Mouse (Mus musculus) B cell, adult 2 months (primary cell): Measurements from ENCODE around the gene Tbc1d15.

ENCODE experiments used
- DNase-seq, 2 experiments: peaks; one replicate each; pipeline ENCODE4 v3.0.0; 2022

Tbc1d15 gene

GRCm38 (mm10) chr10:115251088-115251934 is at the start of gene Tbc1d15:
TSS of gene Tbc1d15 (minus strand) at chr10:115251467.
- DNase-seq: peak; percentile 98

DNA sequence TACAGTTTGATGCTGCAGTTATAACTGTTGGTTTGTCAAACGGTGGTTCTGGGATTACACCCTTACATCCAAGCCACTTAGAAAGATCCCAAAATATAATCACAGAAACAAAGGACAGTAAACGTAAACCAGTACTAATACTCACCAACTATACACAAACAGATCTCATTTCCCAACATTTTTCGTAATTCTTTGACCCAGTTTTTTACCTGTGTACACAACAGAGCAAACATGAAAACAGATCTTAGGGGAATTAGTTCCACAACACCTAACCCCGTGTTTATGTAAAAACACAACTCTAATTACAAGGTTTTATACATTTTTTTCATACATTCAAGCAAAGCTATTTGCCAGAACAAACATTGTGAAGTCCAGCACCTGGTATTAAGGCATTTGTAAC is 47.4 kb upstream of the Tbc1d15 start:
- DNase-seq: no peak

- no peak for DNase-seq
Observed at GRCm38 (mm10) chr10:115297582-115297981, 46.3 kb upstream of the Tbc1d15 start.

- DNase-seq: no peak
Observed at GRCm38 (mm10) chr10:115296401-115296935, 45.2 kb upstream of the Tbc1d15 start.

DNA sequence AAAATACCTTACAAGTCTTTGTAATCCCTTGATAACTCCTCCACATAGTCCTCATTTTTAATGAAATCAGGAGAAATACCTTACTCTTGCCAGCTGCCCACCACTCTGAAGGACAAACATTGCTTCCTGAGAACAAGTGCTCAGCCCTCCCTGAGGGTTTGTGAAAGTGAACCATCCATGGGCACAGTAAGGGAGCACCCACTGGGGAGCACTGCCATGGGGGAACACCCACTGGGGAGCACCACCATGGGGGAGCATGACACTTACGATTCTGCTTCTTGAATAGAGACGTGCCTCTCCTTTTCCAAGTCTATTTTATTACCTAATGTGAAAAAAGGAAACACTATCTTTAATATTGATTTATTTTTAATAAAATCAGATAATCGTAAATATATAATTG is 43.9 kb upstream of the Tbc1d15 start:
- no peak for DNase-seq

DNA sequence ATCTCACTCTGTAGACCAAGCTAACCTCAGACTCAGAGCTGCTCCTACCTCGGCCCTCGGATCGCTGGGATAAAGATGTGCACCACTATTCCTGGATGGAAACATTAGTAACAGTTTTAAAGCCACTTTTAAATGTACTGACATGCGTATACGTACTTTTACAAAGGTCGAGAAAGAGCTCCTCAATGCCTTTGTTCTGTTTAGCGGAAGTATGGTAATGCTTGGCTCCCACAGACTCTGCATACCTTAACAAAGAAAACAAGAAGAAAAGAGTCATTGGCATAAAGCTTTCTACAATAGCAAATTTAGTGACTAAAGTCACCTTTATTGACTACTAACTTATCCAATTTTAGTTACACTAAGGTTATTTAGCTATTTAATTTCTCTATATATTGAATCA is 43.4 kb upstream of the Tbc1d15 start:
- no peak for DNase-seq

DNA sequence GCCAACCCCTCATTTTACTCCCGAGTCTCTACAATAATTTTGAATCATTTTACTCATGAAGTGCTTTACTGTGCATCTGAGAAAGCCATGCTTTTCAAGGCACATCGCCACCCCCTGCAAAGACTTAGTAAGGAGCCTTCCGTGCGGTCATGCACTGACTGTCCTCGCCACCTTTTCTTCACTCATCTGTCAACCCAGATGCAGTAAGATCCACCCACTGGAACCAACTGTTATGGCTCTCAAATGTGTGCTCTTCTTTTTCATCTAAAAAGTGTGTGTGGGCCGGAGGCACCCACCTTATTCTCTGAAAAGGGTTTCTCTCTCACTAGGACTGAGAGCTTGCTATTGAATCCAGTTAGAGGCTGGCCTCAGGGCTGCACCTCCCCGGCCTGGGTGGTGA is 42.7 kb upstream of the Tbc1d15 start:
- DNase-seq: no peak

GRCm38 (mm10) chr10:115290671-115291070 is 39.4 kb upstream of the Tbc1d15 start:
- DNase-seq: no peak

GRCm38 (mm10) chr10:115288856-115289255 is 37.6 kb upstream of the Tbc1d15 start:
- DNase-seq: no peak

DNA sequence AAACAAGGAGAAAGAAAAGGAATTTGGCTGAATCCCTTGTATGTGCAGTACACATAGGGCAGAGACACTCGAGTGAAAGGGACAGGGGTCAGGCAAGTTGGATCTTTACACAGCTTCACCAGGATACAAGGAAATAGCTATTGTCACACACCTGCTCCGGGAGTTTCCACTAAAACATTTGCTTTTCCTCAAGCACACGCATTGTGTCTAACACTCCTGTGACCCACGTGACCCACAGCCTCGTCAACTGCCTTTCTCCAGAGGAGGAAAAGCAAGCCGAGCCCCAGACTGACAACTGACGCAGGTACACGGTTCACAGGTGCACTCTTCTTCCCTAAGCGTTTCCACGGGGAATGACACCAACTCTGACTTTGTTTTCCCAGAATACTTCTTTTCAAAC is 32.9 kb upstream of the Tbc1d15 start:
- no peak for DNase-seq

GRCm38 (mm10) chr10:115281381-115281780 is 30.1 kb upstream of the Tbc1d15 start:
- DNase-seq: no peak

GRCm38 (mm10) chr10:115271649-115272048 is 20.4 kb upstream of the Tbc1d15 start:
- no peak for DNase-seq

- DNase-seq: no peak
Observed at GRCm38 (mm10) chr10:115270612-115271390, 19.5 kb upstream of the Tbc1d15 start.

DNA sequence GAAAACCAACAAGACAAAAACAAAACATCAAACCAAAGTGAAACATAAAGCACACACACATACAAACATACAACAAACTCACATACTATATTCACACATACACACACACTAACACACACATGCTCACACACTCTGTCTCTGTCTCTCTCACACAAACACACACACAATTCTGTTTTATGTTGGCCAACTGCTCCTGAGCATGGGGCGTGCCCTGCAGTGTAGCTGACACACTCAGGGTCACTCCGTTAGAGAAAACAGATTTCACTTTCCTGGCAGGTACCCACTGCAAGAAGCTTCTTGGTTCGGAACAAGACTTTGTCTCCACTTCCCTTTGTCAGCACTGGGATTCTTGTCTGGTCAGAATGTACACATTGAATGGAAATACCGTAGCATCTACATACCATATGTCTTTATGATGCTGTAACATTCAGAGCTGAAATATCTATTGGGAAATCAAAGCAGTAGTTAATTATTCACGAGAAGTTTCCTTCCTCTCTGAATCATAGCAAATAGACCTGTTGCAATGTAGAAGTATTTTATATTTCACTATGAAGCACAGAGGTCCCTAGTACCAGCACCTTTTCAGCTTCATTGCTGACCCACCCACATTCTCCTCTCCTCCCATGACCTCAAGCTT is 11.8 kb upstream of the Tbc1d15 start:
- DNase-seq: no peak

- no peak for DNase-seq
Observed at GRCm38 (mm10) chr10:115262261-115262660, 11.0 kb upstream of the Tbc1d15 start.

GRCm38 (mm10) chr10:115261428-115261827 is 10.2 kb upstream of the Tbc1d15 start:
- DNase-seq: no peak

GRCm38 (mm10) chr10:115256162-115256561 is 4.9 kb upstream of the Tbc1d15 start:
- no peak for DNase-seq

DNA sequence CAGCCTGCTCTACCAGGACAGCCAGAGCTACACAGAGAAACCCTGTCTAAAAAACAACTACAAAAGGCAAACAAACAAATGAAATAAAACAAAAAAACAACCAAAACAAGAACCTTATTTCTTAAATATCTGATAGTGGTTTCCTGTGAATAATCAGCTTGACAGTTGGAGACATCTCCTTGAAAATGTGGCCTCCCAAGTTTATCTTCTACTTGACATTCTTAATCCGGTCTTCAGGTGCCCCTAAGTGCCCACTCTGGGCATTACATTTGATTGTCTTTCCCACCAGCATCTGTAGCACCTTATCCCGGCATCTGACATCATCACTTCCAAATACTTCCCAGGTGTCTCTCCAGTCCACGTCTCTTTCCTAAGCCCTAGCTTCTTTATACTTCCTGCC is 2.3 kb upstream of the Tbc1d15 start:
- DNase-seq: no peak

DNA sequence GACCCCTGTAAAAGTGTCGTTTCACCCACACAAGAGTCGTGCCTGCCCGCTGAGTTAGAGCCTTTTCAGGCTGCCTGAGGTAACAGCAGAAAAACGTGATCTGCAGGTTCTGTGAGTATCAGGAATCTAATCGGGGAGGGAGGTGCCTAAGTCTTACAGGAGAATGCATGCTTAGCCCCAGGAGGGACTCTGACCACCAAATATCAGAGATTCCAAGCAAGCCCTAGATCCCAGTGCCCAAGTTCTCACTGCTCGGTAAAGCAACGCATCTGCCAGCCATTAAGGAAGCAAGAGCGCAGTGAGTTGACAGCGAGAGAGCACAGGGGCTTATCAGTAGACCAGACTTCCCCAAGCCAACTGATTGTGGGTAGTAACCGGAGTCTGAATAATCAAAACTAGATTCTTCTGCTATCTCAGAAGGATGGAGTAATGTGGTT is 1.1 kb upstream of the Tbc1d15 start:
- peak; percentile 43 for DNase-seq

DNA sequence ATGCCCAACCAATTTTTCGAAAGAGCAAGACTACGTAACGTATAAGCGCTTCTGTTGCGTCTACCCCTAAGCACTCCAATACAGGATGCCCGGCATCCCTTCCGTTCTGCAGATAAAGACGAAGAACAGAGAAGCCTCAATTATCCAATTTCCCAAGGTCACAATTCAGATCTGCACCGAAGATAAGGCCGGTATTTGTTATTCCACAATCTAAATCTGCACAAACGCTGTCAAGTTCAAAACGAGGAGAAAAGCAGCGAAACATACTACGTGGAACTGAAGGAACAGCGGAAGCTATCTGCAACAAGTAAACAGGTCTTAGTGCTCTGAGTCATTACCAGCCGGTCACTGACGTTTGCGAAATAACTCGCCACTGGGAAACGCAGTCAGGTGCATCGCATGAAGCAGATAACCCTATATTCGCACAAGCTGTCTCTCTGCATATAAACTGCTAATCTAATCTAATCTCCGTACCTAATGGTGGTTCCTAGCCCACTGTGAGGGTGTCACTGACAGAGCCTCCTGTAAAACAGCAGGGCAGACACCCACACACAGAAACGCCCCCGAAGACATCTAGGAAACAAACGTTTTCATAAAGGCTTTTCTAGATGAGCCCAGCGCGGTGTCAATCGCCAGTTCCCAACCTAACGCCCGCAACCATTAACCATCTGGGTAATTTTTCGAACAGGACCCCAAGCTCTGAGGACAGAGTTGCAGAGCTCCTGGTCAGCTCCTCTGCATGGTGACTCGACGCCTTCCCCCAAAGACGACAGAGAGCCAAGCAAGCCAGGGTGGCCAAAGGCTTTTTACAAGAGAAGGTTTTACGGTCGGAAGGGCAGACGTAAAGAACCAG is 806 bp downstream of the Tbc1d15 start:
- peak; percentile 71 to 74 for DNase-seq

- no peak for DNase-seq
Observed at GRCm38 (mm10) chr10:115248041-115248440, 3.2 kb downstream of the Tbc1d15 start.

- no peak for DNase-seq
Observed at GRCm38 (mm10) chr10:115245488-115245887, 5.8 kb downstream of the Tbc1d15 start.
